Mouse (Mus musculus): Measurements from ENCODE around the gene Cpeb3. TPM values are rescaled to one million over a fixed set of nuclear protein-coding genes. Genes with fewer than 3 reads are reported as not detected.
"Not testable (repeated sequence)": the region's sequence is repeated elsewhere in the genome, so short reads cannot be mapped to it uniquely, and the experiment has no call there.

Gene Cpeb3
- total RNA-seq, 2 experiments from 2014 or later = 36.7 to 38.6 TPM

DNA sequence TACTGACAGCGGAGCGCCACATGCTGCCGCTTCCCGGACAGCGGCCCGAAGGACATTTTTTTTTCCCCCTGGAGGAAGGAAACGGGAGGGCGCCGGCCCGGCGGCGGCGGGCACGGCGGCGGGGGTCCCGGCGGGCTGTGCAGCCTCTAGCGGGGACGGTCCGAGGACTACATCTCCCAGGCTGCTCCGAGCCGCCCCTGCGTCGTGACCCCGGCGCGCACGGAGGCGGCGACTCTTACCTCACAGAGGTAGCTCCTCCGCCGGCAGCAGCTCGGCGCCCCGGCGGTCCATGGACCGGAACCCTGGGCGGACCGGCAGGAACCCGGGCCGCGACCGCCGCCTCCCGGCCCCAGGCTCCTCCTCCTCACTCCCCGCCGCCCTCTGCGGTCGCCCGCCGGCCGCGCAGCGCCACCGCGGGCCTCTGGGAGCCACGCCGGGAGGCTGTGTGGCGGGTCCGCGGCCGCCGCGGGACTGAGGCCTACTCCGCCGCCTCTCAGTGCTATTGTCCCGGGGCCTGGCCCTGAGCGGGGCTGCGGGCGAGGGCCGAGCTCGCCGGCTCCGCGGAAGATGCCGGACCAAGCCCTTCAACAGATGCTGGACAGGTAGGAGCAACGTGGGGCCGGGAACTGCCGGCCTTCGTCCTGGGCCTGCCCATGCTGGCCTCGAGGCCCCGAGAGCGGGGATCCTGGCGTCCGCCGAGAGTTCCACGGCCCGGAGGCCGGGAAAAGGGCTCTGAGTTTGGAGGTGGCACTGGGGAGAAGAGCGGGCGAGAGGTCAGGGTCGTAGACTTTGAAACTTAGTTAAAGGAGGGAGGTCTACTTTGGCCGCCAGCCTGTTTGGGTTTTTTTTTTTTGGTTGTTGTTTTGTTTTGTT, 862 bp downstream of the Cpeb3 start, which contains the start of gene March5:
Gene March5, plus strand, starts transcription at position 241 of the 873 bp plus-strand sequence.
- intact Hi-C loops (cut with DNase I) = loop anchor here (5.0 kb wide), 2 partner anchors 35 to 155 kb away; no protein-coding TSS in a partner anchor
- peak; percentile 90 for DNase-seq

GRCm38 (mm10) chr19:37206641-37207302, 1.6 kb downstream of the Cpeb3 start:
- peak; percentile 32 for DNase-seq
- intact Hi-C loops (cut with DNase I) = loop anchor here (5.0 kb wide), 2 partner anchors 34 to 154 kb away; no protein-coding TSS in a partner anchor

DNA sequence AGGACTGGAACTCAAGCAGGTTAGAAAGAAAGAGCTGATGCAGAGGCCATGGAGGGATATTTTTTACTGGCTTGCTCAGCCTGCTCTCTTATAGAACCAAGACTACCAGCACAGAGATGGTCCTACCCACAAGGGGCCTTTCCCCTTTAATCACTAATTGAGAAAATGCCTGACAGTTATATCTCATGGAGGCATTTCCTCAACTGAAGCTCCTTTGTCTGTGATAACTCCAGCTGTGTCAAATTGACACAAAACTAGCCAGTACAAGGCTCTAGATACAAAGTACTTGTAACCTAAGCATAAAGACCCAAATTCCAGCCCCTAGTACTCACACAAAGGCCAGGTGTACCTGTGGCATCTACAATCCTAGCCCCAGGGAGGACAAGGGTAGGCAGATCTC, 3.2 kb downstream of the Cpeb3 start:
- intact Hi-C loops (cut with DNase I) = loop anchor here (5.0 kb wide), 2 partner anchors 33 to 153 kb away; no protein-coding TSS in a partner anchor
- DNase-seq = not testable (repeated sequence)

- DNase-seq = no peak
- intact Hi-C loops (cut with DNase I) = no loop called here
These were observed 5.0 kb downstream of the Cpeb3 start for GRCm38 (mm10) chr19:37203371-37203770.

DNA sequence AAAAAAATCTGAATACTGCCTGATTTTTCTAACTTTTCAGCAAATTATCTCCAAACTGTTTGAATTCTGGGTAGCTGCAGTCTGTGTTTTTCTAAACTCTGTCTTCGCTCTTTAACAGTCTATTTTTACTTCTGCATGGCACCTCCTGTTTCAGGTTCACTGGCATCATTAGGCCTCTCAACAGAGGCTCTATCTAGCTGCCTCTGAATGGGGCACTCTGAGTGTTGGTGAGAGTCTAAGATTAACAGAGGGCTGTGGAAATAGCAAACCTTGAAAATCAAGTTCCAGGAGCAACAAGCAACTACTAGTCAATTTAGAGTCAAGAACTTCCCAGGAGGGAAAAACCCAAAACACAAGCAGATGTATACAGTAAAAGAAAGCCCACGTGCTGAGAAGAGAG, 8.5 kb downstream of the Cpeb3 start:
- no peak for DNase-seq
- intact Hi-C loops (cut with DNase I) = no loop called here

GRCm38 (mm10) chr19:37198165-37198880, 10.1 kb downstream of the Cpeb3 start:
- DNase-seq = no peak
- intact Hi-C loops (cut with DNase I) = no loop called here

- no peak for DNase-seq
- intact Hi-C loops (cut with DNase I) = no loop called here
These were observed 15.8 kb downstream of the Cpeb3 start for GRCm38 (mm10) chr19:37192475-37193058.

DNA sequence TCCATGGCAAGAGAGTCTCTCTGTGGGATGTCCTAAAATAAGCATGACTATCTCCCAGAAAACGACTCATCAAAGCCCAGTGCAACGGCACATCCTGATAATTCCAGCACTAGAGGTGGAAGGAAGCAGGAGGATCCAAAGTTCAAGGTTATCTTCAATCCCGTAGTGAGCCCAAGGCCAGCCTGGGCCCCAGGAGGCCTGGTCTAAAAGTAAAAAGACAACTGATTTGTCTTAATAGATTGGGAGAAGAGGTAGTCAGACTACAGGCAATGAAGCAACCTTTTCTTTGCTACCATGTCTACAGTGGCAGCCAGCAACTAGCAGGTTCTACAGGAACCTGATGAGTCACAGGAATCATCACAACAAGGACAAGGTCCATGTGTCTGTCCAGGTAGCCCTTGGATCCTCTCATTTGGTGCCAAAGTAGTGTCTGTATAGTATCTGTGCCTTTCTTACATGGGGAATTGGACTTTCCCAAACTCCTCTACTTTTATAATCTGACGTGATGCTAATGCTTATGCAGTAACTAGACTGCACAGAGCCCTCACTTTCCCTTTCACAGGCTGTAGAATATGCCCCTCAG, 19.9 kb downstream of the Cpeb3 start:
- DNase-seq = no peak
- intact Hi-C loops (cut with DNase I) = no loop called here

DNA sequence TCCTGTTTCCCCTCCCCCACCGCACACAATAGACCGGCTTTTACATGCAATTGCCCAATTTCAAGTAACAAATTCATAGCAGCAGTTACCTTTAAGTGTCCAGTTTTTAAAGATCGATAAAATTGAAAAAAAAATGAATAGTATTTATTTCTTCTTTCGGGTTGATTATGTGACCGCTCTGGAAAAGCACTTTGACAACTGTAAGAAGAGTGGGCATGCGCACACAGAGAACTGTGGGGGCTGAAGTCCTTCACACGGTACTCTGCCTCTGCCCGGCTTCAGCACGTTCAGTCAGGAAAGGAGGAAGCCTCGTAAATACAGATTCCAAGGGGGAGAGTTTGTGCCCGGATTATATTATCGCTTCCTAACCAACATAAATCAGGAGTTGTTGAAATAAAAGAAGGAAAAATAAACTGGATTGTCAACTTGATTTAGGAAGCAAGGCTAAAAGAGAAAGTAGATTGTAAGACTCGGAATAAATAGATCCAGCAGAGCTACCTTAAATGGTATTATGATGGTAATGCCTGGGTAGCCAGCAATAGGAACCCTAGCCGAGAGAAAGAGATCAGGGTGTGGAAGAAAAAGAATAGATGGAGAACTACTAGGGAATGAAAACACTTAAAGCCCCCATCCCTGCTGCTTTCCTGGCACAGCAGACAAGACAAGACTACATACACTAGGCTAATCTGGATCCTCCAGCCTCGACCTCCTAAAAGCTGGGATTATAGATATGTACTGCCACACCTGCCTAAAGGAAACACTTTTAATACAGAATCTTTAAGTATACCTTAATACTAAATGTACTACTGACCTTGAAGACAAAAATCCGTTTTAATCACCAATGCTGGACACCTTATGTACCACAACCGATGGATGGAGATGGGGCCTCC, 30.3 kb downstream of the Cpeb3 start:
- intact Hi-C loops (cut with DNase I) = no loop called here
- peak; percentile 63 for DNase-seq

DNA sequence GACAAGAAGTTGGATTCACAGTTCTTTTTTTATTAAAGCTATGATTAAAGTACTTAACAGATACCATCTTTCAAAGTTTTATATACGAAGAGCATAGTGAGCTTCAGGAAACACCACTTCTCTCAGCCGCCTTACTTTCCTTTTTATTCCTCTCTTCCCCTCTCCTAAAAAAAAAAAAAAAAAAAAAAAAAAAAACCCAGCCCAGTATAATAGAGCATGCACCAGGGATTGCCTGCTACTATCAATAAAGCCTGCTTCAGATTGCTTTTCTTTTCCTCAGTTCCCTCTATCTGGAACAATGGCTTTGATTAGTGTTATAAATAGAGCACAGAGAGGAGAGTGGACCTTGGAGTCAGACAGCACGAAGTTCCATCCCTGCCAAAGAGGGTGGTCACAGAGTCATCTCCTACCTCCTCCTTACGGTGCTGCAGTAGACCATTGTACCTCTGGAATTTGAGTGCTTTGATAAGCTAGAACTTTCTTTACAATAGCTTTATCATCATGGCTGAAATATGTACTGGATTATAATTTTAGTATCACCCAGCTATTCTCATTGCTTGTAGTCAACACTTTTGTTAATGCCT, 31.4 kb downstream of the Cpeb3 start:
- intact Hi-C loops (cut with DNase I) = no loop called here

DNA sequence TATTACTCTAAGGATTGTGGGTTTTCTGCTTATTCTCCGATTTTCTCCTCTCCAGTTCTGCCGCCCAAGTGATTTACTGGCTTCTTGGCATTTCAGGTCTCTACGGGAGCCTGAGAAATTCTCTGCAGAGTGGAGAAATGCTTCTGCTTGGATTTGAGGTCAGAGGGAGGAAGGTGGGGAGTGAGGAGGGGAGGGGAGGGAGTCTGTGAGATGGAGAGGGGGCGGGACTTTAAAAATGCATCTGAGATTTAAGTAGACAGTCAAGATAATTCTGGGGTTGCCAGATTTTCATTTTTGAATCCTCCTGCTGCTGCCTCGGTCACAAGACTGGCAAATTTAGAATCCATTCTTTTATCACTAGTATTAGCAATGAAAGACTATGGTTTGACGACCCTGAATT, 32.5 kb downstream of the Cpeb3 start:
- DNase-seq = peak; percentile 14
- intact Hi-C loops (cut with DNase I) = no loop called here

More for the DNA sequence above, 31.4 kb downstream of the Cpeb3 start:
- DNase-seq = no peak

DNA sequence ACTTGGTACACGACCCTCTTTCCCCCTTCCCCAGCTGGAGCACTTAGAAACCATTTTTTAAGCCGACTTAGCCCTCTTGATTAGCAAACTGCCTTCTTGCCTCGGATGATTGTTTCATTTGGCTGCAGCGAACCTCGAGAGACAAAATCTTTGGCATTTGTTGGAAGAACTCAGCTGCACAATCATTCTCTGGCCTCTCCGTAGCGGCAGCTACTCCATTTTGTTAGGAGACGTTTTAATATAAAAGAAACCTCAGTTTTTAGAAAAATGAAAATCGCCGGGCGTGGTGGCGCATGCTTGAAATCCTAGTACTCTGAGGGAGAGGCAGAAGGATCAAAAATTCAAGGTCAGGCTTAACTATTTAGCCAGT, 33.0 kb downstream of the Cpeb3 start:
- intact Hi-C loops (cut with DNase I) = no loop called here

DNA sequence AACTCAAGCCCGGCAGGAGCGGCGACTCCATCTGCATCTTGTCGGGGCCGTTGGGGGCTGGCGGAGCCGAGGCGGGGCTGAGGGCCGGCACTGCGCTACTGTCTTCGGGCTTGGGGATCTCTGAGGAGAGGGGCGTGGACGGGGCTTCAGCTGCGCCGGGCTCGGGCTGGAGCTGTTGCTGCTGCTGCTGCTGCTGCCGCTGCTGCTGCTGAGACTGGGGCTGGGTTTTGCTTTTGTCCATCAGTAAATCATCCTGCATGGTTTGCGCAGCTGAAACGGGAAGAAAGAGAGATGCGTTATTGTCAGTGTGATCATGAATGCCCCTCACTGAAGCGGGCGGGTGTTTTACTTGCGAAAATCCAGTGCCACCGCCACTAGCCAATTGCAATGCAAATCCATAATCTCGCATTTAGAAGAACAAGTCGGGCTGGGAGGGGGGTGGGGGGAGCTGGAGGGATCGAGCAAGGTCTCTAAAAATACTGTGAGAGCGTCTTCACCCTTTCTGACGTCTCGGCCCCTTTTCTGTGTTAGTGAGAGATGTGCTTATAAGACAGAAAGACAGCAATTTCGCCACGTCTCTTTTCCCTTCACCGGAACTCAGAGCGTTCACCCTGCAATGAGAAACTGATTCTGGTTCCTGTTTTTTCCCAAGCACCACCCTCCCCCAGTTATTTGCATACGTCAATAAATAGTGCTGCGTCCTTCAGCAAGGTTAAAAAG, 33.5 kb downstream of the Cpeb3 start:
- peak; percentile 53 for DNase-seq

More for the DNA sequence above, 33.0 kb downstream of the Cpeb3 start:
- DNase-seq = peak; percentile 9

GRCm38 (mm10) chr19:37174116-37174715, 34.2 kb downstream of the Cpeb3 start:
- peak; percentile 57 for DNase-seq
- intact Hi-C loops (cut with DNase I) = loop anchor here (5.0 kb wide), 1 partner anchor 33 kb away; the partner anchor contains the start of genes Cpeb3 and March5

More for the DNA sequence above, 33.5 kb downstream of the Cpeb3 start:
- intact Hi-C loops (cut with DNase I) = loop anchor here (5.0 kb wide), 1 partner anchor 32 kb away; the partner anchor contains the start of genes Cpeb3 and March5

- intact Hi-C loops (cut with DNase I) = loop anchor here (5.0 kb wide), 1 partner anchor 34 kb away; the partner anchor contains the start of genes Cpeb3 and March5
- no peak for DNase-seq
These were observed 34.9 kb downstream of the Cpeb3 start for GRCm38 (mm10) chr19:37173331-37174115.

- DNase-seq = no peak
- intact Hi-C loops (cut with DNase I) = loop anchor here (5.0 kb wide), 1 partner anchor 35 kb away; the partner anchor contains the start of genes Cpeb3 and March5
These were observed 35.8 kb downstream of the Cpeb3 start for GRCm38 (mm10) chr19:37172566-37173130.
